Mouse (Mus musculus) T-helper 2 cell (primary cell): Measurements from ENCODE around the gene Tln2.

Experiments
- in situ Hi-C: fragments of 300-600 bp; cut with MboI, MseI; formaldehyde crosslinking; loops from one replicate; pipeline ENCODE4 v1.15.1; 2025; ENCODE audit warnings: high pct_unique_total_duplicates

Gene Tln2

DNA sequence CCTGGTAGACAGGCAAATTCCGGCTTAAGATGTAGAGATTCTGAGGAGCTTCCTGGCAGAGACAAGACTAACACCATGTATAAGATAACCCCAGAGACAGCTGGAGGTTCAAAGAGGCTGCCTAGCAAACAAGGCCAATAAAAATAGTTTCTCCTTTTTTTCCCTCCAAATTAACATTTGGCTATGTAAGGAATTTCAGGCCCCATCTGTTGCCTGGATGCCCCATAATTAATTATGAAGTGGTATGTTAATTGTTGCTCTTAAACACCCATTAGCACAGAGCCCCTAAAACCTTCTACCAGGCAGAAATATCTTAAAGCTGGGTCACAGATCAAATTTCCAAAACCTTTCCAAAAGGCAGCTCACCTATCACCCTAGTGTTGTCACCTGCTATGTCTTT, 77.7 kb downstream of the Tln2 start:
- in situ Hi-C loops = no loop called here

DNA sequence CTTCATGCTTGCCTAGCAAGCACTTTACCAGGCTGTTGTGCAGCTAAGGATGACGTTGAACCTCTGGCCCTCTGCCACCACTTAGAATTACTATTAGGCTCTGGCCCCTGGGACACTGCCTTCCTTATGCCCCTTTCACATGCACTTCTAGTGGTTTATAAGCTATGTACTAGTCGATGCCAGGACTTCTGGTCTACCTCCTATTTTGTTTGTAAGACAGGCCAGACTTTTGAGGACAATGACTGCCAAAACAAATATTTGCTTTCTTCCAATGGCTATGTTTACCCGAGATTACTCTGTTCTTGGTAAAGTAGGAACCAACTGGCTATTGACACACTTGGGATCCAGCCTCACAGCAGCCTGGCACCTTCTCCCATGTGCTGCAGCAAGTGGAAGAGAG, 82.1 kb downstream of the Tln2 start:
- in situ Hi-C loops = no loop called here

DNA sequence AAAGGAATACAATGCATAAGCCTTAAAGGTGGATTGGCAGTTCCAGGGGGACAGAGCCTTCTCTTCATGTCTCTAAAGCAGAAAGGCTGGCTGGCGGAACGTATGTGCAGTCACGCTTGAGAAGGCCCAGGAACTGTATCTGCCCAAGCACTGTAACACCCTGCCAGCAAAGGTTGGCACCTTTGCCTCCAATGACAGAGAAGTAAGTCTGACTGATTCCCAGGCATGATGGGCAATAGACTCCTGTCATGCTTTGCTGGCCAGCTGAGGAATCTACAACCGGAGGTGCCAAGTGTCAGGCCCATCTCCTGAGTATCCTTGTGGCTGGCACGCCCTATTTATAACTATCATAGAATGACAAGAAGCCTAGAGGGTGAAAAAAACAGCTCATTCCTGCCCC, 83.3 kb downstream of the Tln2 start:
- in situ Hi-C loops = no loop called here

DNA sequence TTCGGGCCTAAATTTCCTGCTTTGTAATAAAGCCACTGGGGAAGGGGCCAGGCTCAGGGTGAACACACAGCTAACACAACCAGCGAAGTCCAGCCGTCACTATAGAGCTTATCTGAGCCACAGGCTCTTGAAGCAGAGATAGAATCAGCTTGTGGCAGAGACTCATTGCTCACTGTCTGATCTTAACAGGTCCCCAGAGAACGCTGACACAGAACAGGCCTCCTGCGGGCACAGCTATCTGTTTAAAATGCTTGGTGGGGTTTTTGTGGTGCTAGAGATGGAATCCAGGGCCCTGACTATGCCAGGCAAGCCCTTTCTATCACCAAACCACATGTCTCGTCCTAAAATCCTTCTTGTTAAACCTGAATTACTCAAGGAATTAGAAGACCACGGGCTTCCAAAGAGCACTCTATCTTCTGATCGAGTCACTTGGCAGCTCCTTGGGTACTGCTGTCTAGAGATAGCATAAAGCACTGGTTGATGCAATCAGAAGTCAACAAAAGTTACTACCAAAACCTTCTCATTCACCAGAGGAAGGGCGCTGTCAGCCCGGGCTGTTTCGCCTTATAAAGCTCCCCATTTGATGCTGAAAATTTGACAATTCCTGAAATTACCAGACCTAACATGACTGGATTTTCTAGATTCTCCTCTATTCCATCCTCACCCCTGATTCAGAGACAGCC, 95.9 kb downstream of the Tln2 start:
- in situ Hi-C loops = no loop called here

DNA sequence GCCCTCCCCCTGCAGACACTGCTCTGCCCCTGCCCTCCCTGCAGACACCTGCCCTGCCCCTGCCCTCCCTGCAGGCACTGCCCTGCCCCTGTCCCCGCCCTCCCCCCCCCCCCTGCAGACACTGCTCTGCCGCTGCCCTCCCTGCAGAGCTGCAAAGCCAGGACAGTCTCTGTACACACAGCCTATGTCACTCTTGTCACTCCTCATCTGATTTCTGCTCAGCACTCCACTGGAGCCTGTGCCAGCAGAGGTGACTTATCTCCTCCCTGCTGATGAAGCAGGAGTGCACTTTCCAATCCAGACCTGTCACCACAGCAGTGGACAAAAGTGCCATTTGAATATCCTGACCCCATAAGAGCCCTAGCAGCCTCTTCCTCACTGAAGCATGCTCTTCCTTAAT, 118.0 kb downstream of the Tln2 start:
- in situ Hi-C loops = no loop called here

DNA sequence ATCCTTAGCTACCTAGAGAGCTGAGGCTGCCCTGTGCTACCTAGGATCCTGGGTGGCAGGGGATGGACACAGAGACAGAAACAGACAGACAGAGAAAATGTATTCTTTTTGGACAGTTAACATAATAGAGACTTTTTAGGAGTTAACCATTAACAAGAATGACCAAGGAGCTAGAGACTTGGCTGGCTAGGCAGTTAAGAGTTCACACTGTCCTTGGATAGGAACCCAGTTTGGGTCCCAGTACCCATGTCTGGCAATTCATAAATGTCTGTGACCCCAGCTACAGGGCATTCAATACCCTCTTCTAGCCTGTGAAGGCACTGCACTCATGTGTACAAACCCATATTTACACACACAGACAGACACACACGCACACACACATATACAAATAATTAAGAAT, 122.0 kb downstream of the Tln2 start:
- in situ Hi-C loops = no loop called here

DNA sequence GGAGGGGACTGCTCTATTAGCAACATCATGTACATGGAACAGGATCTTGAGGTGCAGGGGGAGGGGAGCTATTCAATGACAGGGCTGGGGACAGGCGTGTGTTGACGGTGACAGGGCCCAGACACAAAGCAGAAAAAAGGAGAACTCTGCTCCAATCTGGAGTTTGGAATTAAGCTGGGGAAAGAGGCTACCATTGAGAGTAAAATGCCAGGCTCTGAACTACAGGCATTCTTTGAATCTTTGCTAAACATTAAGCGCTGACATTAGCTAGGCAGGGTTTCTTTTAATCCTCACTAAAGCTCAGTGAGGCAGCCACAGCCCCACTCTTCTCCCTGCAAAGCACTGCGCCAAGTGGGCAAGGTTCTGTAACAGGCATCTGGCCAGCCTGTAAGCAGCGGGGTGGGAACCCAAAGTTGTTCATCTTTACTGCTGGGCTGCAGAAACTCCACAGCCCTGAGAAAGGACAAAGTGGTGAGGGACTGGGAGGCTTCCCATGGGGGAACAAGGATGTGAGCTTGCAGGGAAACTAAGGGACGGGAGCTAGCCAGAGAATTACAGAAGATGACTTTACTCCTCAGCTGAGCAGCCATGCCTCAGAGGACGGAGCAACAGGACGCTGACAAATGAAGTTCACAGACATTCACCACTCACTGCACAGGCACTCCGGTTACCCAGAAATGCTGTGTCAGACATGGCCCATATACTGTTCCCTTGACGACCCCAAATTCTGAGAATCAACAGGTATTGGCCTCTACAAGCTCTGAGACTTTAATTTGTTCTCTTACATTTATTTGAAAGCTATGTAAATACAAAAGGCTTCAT, 124.0 kb downstream of the Tln2 start:
- in situ Hi-C loops = no loop called here

DNA sequence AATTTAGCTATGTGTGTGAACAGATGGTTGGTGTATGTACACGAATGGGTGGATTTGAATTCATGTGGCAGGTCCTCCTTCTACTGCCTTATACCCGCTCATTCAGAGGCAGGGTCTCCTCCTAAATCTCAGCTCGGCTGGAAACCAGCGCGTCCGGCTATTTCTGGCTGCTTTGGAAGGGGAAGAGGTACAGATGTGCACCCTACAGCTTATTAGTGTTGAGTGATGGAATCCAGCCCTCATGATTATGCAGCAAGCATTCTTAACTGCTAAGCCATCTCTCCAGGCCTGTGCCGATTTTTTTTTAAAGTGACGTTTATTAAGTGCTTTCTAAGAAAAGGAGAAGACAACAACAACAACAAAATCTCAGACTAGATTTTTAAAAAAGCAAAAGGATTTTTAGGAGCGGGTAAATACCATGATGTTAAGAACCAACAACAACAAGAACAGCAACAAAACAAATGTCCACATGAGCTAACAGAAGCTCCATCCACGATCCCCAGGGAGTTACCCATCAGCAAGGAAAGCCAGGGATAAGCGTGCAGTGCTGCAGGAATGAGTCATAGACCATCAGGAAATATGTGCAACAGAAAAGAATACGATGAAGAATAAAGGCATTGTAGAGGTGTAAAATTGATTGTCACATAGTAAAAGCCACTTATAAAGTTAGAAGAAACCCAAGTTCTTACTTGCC, 130.2 kb downstream of the Tln2 start:
- in situ Hi-C loops = no loop called here

DNA sequence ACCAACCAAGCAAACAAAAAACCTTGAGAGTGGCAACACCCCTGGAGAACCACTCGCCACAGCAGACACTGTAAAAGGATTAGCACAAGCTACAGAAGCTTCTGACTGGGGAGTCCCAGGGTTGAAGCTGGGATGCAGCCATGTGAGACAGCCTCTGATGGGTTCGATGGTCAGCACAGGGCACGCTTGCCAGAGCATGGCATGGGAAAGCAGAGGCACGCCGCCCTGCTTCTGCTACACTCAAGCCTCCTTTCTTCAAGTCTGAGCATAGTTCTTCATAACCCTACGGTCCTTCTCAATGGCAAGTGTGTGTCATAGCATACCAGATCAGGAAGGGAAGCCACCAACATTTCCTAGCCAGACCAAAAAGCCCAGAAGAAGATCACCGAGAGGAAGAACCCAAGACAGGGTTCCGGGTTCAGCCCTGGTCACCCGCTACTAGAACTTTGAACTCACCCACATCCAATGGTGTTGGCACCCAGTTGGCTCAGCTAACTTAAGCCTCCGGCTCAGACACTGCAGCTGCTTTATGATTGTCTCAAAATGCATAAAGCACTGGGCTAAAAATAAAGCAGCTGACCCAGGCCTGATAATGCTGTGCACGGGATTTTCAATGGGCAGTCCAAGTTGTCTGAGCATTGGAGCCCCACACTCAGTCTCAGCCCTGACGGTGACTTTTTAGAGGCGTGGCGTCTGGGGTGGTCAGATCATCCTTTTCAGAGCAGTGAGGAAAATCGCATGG, 131.0 kb downstream of the Tln2 start:
- in situ Hi-C loops = no loop called here

DNA sequence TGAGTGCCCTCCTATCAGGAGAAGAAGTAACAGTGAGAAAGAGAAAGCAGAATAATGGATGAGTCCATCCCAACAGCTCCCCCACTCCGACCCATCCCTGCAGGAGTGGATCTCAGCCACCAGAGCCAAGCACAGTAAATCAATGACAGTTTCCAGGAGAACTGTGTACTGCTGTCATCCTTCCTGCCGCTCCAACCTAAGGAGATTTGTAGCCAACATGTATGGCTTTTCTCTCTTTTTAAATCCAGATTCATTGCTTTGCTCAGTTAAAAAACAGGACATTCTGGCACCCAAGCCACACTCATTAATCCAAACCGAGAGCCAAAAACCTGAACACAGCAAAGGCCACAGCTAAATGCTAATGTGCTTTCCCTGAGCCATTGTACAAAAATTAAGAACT, 133.2 kb downstream of the Tln2 start:
- in situ Hi-C loops = no loop called here

DNA sequence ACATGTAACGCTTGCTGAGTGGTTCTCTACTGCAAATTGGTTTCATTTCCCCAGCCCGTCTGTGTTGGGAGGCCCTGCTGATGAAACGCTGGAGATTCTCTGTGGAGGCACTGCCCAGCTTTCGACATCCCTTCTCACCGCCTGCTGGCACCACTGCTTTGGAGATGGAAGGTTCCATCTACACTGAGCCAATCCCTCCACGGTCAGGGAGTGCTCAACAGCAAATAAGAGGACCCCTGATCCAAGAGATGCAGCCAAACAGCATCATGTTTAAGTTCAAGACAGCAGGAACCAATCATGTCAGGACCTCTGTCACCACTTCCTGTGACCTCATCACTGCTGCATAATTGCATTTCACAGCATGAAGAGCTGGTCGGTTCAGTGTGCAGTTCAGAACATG, 135.4 kb downstream of the Tln2 start:
- in situ Hi-C loops = no loop called here

DNA sequence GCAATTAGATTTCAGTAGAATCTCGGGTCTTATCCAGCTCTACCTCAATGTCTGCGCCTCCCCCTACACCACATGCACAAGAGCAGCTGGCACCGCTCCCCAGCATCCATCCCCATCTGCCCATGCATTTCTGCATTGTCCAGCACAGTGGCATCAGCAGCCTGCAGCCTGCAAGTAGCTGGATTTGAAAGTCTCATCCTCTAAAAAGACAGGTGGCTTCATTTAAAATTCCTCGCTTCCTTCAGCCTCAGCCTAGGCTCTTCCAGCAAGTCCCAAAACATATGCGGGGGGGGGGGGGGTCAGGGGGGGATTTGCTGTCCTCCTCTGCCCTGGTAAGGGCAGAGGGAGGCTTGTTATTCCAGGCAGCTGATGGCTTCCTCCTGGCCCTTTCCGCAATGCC, 141.4 kb downstream of the Tln2 start:
- in situ Hi-C loops = no loop called here

DNA sequence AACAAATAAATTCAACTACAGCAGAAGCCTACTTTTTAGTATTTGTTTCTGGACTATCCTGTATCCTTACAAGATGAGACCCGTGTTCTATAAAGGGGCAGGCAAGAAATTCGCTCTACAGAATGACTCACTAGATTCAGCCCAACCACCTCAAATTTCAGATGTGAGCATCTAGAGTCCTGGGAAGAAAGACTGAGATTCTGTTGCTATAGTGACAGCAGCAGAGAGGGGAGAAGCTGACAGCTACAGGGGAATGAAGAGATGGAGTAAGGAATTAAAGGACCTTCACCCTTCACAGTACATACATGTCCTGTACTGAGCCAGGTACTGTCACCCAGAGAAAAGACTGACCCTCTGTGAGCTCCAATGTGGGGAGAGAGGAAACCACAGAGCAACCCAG, 148.8 kb downstream of the Tln2 start:
- in situ Hi-C loops = no loop called here

DNA sequence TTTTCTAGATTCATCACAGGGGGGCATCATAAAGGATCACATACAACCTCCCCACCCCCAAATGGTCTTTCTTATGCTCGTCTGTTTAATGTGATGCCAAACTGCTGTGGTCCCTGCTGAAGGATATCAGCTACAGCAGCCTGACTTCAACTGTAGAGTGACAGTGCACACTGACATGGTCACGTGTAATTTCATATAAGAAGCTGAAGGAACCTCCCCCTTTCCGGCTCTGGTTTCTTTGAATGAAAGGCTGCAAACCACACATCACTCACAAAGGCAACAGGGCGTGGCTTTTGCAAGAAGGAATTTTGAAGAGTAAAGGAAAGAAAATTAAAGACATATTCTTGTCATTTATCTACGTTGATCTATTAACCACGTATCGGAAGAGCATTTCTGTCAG, 154.8 kb downstream of the Tln2 start:
- in situ Hi-C loops = no loop called here

DNA sequence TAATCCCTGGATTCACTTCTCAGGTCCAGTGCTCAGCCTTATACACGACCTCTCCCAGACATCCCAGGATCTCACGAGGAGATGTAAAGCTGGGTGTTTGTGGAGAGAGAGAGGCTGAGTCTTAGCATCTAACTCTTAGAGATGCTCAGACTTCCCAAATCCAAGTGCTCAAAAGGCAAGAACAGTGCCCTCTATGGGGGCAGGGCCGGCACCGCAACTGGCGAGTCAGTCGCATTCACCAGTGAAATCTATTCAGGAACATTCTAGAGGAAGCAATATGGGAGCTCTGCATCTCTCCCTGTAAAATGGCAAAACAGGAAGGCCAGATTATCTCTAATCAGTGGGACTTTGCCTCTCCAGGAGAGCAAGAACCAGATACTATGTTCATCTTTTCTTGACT, 159.9 kb downstream of the Tln2 start:
- in situ Hi-C loops = no loop called here

DNA sequence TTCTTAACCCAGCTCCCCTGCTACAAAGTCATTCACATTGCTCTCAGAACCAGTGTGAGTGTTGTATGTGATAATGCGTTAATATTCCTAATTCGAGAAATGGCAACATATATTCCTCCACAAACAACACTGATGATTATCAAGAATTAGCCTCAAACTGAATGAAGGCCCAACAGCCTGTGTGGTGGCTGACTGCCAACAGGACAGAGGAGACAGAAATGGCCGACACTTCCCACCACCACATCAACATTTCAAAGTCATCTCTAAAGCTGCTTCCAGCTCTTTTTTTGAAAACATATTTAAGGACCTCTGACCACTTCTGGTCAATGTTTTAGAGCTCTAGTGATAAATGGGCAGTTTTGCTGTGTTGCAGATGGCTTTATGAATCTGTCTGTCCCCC, 161.7 kb downstream of the Tln2 start:
- in situ Hi-C loops = no loop called here

DNA sequence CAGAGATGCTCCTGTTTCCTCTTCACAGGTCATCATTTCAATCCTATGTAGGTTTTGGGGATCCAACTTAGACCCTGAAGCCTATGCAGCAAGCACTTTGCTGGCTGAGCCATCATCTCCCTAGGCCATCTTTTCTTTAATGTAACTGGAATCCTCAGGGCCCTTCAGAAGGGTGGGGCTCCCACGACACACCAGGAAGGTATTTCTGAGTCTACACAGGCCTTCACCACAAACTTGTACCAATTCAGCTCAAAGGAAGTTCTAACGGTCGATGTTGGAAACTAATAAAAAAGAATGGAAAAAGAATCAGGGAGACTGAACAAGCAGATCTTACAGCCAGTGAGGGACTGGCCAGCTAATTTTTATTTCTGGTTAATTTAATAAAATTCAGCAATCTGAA, 163.1 kb downstream of the Tln2 start:
- in situ Hi-C loops = no loop called here

DNA sequence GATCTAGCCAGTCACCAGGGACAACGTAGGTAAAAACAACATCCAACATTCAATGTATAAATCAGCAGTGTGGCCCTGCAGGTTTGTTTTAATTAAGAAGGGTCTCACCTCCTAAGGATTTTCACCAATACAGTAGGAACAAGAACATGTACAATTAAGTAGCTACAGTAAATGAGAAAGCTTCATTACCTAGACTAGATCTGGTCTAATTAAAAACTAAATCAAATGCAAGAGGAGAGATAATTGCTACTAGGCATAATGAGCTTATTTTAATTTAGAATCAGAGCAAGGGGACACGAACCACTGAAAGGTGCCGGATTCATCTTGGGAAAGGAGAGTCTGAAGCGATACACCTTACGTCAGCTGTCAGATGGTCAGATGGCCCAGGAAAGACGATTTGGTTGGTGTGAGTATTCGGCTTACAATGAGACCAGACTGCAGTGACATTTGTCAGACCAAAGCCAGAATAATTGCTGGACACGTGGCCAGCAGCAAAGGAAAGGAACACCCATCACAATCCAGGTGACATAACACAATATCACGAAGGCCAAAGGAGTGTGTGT, 175.4 kb downstream of the Tln2 start:
- in situ Hi-C loops = no loop called here

DNA sequence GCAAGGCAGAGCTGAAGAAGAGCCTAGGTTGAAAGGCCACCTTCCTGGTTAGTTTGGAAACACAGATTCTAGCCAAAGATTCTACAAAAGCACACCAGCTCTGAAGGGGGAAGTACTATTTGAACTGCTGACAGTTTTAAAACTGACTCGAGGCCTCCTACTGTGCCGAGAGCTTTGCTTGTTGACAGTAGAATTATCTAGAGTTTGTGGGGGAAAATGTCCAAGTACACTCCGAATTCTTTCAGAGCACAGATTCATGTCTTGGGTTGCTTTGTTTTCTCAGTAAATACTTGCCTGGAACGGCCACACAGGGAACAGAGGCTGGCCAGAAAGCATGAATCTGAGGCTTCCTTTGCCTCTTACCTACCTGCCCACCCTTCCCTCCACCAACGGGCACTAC, 179.4 kb downstream of the Tln2 start:
- in situ Hi-C loops = no loop called here

DNA sequence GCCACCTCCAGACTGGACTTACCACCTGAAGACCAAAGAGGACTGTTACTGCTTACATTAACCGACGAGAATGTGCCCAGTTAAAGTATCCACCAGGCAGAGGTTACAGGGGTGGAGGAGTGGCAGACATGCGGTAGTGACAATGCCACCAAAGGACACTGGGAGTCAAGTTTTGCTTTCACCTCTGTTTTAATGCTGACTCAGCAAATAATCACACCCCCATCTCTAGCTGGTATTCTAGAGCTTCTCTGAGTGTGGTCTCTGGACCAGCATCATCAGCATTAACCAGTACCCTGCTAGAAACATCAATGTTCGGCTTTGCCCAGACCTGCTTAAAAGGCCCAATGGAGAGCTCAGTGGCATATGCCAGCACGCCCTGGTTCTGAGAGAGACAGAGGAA, 180.7 kb downstream of the Tln2 start:
- in situ Hi-C loops = no loop called here

DNA sequence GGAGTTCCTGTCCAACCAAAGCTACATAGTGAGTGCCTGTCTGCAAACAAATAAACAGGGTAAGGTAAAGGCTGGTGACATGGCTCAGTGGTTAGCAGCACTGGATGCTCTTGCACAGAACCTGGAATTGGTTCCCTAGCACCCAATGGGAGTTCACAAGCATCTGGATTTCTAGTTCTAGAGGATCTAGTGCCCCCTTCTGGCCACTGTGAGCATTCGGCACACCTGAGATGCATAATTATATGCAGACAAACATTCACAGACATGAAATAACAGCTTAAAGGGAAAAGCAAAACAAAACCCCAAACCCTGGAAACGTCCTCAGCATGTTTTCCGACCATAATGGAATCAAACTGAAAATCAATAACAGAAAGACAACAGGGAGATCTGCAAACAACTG, 191.4 kb downstream of the Tln2 start:
- in situ Hi-C loops = no loop called here

DNA sequence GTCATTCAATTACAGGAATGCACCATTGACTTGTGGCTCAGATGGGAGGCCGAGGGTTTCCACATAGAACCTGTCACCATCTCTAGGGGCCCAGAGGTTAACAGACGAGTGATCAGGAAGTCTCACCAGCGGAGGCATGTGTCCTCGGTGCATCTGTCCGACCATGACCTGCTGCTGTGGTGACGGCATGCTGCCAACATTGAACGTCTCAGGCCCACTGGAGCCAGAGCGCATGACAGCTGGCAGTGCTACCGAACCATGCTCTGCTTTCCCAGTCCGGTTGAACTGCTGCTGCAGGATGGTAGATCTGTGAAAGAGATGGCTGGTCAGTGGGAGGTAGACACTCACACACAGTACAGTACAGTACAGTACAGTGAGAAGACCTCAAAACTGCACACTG, 197.0 kb downstream of the Tln2 start:
- in situ Hi-C loops = no loop called here
